Mouse (Mus musculus): ENCODE measurements around the gene Smad1. TPM values are rescaled to one million over a fixed set of nuclear protein-coding genes. Genes with fewer than 3 reads are reported as not detected.

Gene Smad1
- polyA plus RNA-seq, 1 experiment: not detected

GRCm38 (mm10) chr8:79374410-79374809 is 24.9 kb downstream of the Smad1 start:
- no peak overlapping the region for H3K4me3 ChIP-seq (ENCODE audit: insufficient read depth, low read depth, low read length)
- 64% methylated on average over 5 of the region's 5 CpGs for WGBS
- peaks cover 34% of the 10 kb centered on the region for H3K4me1 ChIP-seq (ENCODE audit: control insufficient read depth, insufficient read depth, low read length)
- TF ChIP-seq CTCF (IDR thresholded peaks at IDR 0.05; ENCODE audit: insufficient read depth, low read depth, low read length) (no peak), POLR2A (IDR thresholded peaks at IDR 0.05; ENCODE audit: insufficient read depth, low read depth, low read length) (no peak)
- H3K27ac ChIP-seq (ENCODE audit: insufficient read depth, low read depth, low read length): no peak overlapping the region

- 92% methylated on average over 6 of the region's 6 CpGs for WGBS
- TF ChIP-seq CTCF (IDR thresholded peaks at IDR 0.05; ENCODE audit: insufficient read depth, low read depth, low read length): no peak
- no peak for TF ChIP-seq POLR2A (IDR thresholded peaks at IDR 0.05; ENCODE audit: insufficient read depth, low read depth, low read length)
Observed at GRCm38 (mm10) chr8:79373563-79373962, 25.8 kb downstream of the Smad1 start.

GRCm38 (mm10) chr8:79372960-79373359 is 26.4 kb downstream of the Smad1 start:
- Histone ChIP-seq H3K27ac (ENCODE audit: insufficient read depth, low read depth, low read length) (no peak overlapping the region), H3K4me1 (ENCODE audit: control insufficient read depth, insufficient read depth, low read length) (peaks cover 34% of the 10 kb centered on the region), H3K4me3 (ENCODE audit: insufficient read depth, low read depth, low read length) (no peak overlapping the region)
- TF ChIP-seq POLR2A (IDR thresholded peaks at IDR 0.05; ENCODE audit: insufficient read depth, low read depth, low read length) (no peak), CTCF (IDR thresholded peaks at IDR 0.05; ENCODE audit: insufficient read depth, low read depth, low read length) (no peak)
- WGBS: 86% methylated on average over 8 of the region's 8 CpGs

More at GRCm38 (mm10) chr8:79373563-79373962, 25.8 kb downstream of the Smad1 start:
- Histone ChIP-seq H3K27ac (ENCODE audit: insufficient read depth, low read depth, low read length) (no peak overlapping the region), H3K4me3 (ENCODE audit: insufficient read depth, low read depth, low read length) (no peak overlapping the region), H3K4me1 (ENCODE audit: control insufficient read depth, insufficient read depth, low read length) (peaks cover 36% of the 10 kb centered on the region)

GRCm38 (mm10) chr8:79372521-79372920 is 26.8 kb downstream of the Smad1 start:
- no peak overlapping the region for H3K27ac ChIP-seq (ENCODE audit: insufficient read depth, low read depth, low read length)
- TF ChIP-seq CTCF (IDR thresholded peaks at IDR 0.05; ENCODE audit: insufficient read depth, low read depth, low read length): no peak
- no peak for TF ChIP-seq POLR2A (IDR thresholded peaks at IDR 0.05; ENCODE audit: insufficient read depth, low read depth, low read length)
- no peak overlapping the region for H3K4me3 ChIP-seq (ENCODE audit: insufficient read depth, low read depth, low read length)
- 81% methylated on average over 9 of the region's 9 CpGs for WGBS
- H3K4me1 ChIP-seq (ENCODE audit: control insufficient read depth, insufficient read depth, low read length): peaks cover 33% of the 10 kb centered on the region

- TF ChIP-seq POLR2A (IDR thresholded peaks at IDR 0.05; ENCODE audit: insufficient read depth, low read depth, low read length): no peak
- TF ChIP-seq CTCF (IDR thresholded peaks at IDR 0.05; ENCODE audit: insufficient read depth, low read depth, low read length): no peak
- H3K27ac ChIP-seq (ENCODE audit: insufficient read depth, low read depth, low read length): no peak overlapping the region
- peaks cover 31% of the 10 kb centered on the region for H3K4me1 ChIP-seq (ENCODE audit: control insufficient read depth, insufficient read depth, low read length)
- 57% methylated on average over 9 of the region's 9 CpGs for WGBS
- no peak overlapping the region for H3K4me3 ChIP-seq (ENCODE audit: insufficient read depth, low read depth, low read length)
Observed at GRCm38 (mm10) chr8:79372084-79372483, 27.2 kb downstream of the Smad1 start.

- Histone ChIP-seq H3K4me3 (ENCODE audit: insufficient read depth, low read depth, low read length) (no peak overlapping the region), H3K27ac (ENCODE audit: insufficient read depth, low read depth, low read length) (no peak overlapping the region), H3K4me1 (ENCODE audit: control insufficient read depth, insufficient read depth, low read length) (peaks cover 25% of the 10 kb centered on the region)
- 91% methylated on average over 12 of the region's 12 CpGs for WGBS
- no peak for TF ChIP-seq CTCF (IDR thresholded peaks at IDR 0.05; ENCODE audit: insufficient read depth, low read depth, low read length)
- no peak for TF ChIP-seq POLR2A (IDR thresholded peaks at IDR 0.05; ENCODE audit: insufficient read depth, low read depth, low read length)
Observed at GRCm38 (mm10) chr8:79370646-79371290, 28.6 kb downstream of the Smad1 start.

GRCm38 (mm10) chr8:79369163-79369562 is 30.2 kb downstream of the Smad1 start:
- peaks cover 19% of the 10 kb centered on the region for H3K4me1 ChIP-seq (ENCODE audit: control insufficient read depth, insufficient read depth, low read length)
- no peak for TF ChIP-seq POLR2A (IDR thresholded peaks at IDR 0.05; ENCODE audit: insufficient read depth, low read depth, low read length)
- TF ChIP-seq CTCF (IDR thresholded peaks at IDR 0.05; ENCODE audit: insufficient read depth, low read depth, low read length): no peak
- 60% methylated on average over 6 of the region's 6 CpGs for WGBS
- H3K27ac ChIP-seq (ENCODE audit: insufficient read depth, low read depth, low read length): no peak overlapping the region
- H3K4me3 ChIP-seq (ENCODE audit: insufficient read depth, low read depth, low read length): no peak overlapping the region

GRCm38 (mm10) chr8:79367959-79368358 is 31.4 kb downstream of the Smad1 start:
- TF ChIP-seq POLR2A (IDR thresholded peaks at IDR 0.05; ENCODE audit: insufficient read depth, low read depth, low read length) (no peak), CTCF (IDR thresholded peaks at IDR 0.05; ENCODE audit: insufficient read depth, low read depth, low read length) (no peak)
- peaks cover 23% of the 10 kb centered on the region for H3K4me1 ChIP-seq (ENCODE audit: control insufficient read depth, insufficient read depth, low read length)
- H3K27ac ChIP-seq (ENCODE audit: insufficient read depth, low read depth, low read length): no peak overlapping the region
- no peak overlapping the region for H3K4me3 ChIP-seq (ENCODE audit: insufficient read depth, low read depth, low read length)
- WGBS: 92% methylated on average over 4 of the region's 4 CpGs

- Histone ChIP-seq H3K4me3 (ENCODE audit: insufficient read depth, low read depth, low read length) (no peak overlapping the region), H3K27ac (ENCODE audit: insufficient read depth, low read depth, low read length) (no peak overlapping the region), H3K4me1 (ENCODE audit: control insufficient read depth, insufficient read depth, low read length) (peaks cover 19% of the 10 kb centered on the region)
- 65% methylated on average over 12 of the region's 12 CpGs for WGBS
- TF ChIP-seq POLR2A (IDR thresholded peaks at IDR 0.05; ENCODE audit: insufficient read depth, low read depth, low read length): no peak
- no peak for TF ChIP-seq CTCF (IDR thresholded peaks at IDR 0.05; ENCODE audit: insufficient read depth, low read depth, low read length)
Observed at GRCm38 (mm10) chr8:79367350-79367749, 32.0 kb downstream of the Smad1 start.

All from olfactory bulb, adult 2 months (tissue).